ENCODE assay signal across 23 mouse cellular contexts in the genomic region with DNA sequence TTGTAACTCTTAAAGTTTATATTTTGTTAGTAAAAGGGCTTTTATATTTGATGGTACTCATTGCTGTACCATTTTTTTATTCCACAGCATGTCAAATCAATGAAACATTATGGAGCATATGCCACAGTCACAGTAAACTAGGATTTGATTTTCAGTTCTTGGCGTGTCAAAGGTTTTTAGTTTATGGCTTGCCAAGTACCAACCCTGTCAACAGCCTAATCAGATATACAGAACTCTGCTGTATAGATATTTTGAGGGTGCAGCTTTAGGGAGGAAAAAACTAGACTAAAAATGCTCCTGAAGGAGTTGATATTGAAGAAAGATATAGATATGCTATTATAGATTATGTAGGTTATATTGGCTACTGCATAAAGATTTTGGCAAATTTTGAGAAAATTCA. TPM values are rescaled to one million over a fixed set of nuclear protein-coding genes. Genes with fewer than 3 reads are reported as not detected.
"Had no signal": no experiment of that assay in that cellular context is flagged by ENCODE, and none has a peak within 500 bp of the region (broad histone marks: within the 10 kb centered on the region; RNA-seq: fewer than 3 reads in every experiment).

No protein-coding gene starts in this region.

- H3K4me1 ChIP-seq: lung, embryonic 15.5 days; megakaryocyte, embryonic 14.5 days; midbrain, embryonic 13.5 days; midbrain, embryonic 15.5 days; neural tube, embryonic 12.5 days; stomach, embryonic 15.5 days had no signal

- H3K4me3 ChIP-seq: lung, embryonic 15.5 days; megakaryocyte, embryonic 14.5 days; midbrain, embryonic 13.5 days; midbrain, embryonic 15.5 days; neural tube, embryonic 12.5 days; stomach, embryonic 15.5 days had no signal

- H3K27me3 ChIP-seq: megakaryocyte, embryonic 14.5 days; midbrain, embryonic 13.5 days; midbrain, embryonic 15.5 days; neural tube, embryonic 12.5 days; stomach, embryonic 15.5 days had no signal

- ATAC-seq: lung, postnatal 0 days; midbrain, embryonic 13.5 days; midbrain, embryonic 15.5 days had no signal

- H3K4me2 ChIP-seq: lung, embryonic 15.5 days; midbrain, embryonic 11.5 days; midbrain, embryonic 13.5 days; midbrain, embryonic 15.5 days; neural tube, embryonic 12.5 days; stomach, embryonic 15.5 days had no signal

- DNase-seq: lung, adult 2 months; lung, postnatal 14 days; lung, postnatal 36 days; right cerebral cortex, postnatal 14 days; thymus, postnatal 14 days; thymus, postnatal 36 days had no signal

- H3K36me3 ChIP-seq: lung, embryonic 15.5 days; midbrain, embryonic 13.5 days; midbrain, embryonic 15.5 days; neural tube, embryonic 12.5 days; stomach, embryonic 15.5 days had no signal

- H3K9ac ChIP-seq: lung, embryonic 15.5 days; midbrain, embryonic 13.5 days; midbrain, embryonic 15.5 days; neural tube, embryonic 12.5 days; stomach, embryonic 15.5 days had no signal

- H3K9me3 ChIP-seq: lung, embryonic 15.5 days; megakaryocyte, embryonic 14.5 days; midbrain, embryonic 13.5 days; midbrain, embryonic 15.5 days; neural tube, embryonic 12.5 days; stomach, embryonic 15.5 days had no signal

- H3K27ac ChIP-seq: lung, embryonic 15.5 days; macrophage; midbrain, embryonic 13.5 days; midbrain, embryonic 15.5 days; neural tube, embryonic 12.5 days; stomach, embryonic 15.5 days; stomach, postnatal 0 days had no signal

RNA-seq across cellular contexts. Expression of a gene that starts 5.1 kb away (rescaled TPM):
- total RNA-seq: megakaryocyte progenitor cell, adult 5-6 weeks; midbrain, postnatal 0 days; monocyte, adult 5-6 weeks had no signal
- polyA plus RNA-seq: lung, adult 2 months; lung, embryonic 15.5 days; lung, postnatal 0 days; macrophage; midbrain, embryonic 11.5 days; midbrain, embryonic 13.5 days; neural tube, embryonic 12.5 days; neural tube, embryonic 14.5 days; spleen, adult 2 months; testis, adult 2 months had no signal

RNA-seq across cellular contexts. Expression of a gene that starts 37.4 kb away (rescaled TPM):
- total RNA-seq: megakaryocyte progenitor cell, adult 5-6 weeks; midbrain, postnatal 0 days; monocyte, adult 5-6 weeks; neutrophil, adult 5-6 weeks had no signal
- polyA plus RNA-seq: lung, adult 2 months; lung, embryonic 15.5 days; lung, postnatal 0 days; macrophage; midbrain, embryonic 11.5 days; midbrain, embryonic 13.5 days; midbrain, embryonic 15.5 days; midbrain, postnatal 0 days; neural tube, embryonic 12.5 days; neural tube, embryonic 14.5 days; spleen, adult 2 months; stomach, postnatal 0 days; testis, adult 2 months had no signal
